Mouse (Mus musculus): Measurements from ENCODE around the gene Plcb1.
A peak's percentile ranks its signal among the peaks of the same experiment; 100 is the strongest.

Plcb1 gene

DNA sequence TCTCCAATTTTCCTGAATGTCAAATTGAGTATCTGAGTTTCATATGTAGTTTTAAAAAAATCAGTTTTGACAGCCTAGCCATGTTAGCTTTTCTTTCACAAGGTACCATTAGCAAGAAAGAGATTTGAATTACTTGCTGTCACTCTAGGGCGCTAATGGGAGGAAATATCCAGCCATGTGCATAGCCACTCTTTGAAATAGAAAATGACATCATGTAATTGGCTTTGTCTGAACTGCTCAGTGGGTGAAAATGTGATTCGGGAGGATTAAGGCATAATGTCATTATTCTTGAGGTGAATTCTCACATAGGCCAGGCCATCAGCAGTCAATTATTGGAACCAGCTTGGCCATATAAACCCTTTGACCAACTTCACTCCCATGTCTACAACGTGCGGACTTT lies 285.5 kb downstream of the Plcb1 start:
- DNase-seq (ENCODE audit: low spot score) = no peak

DNA sequence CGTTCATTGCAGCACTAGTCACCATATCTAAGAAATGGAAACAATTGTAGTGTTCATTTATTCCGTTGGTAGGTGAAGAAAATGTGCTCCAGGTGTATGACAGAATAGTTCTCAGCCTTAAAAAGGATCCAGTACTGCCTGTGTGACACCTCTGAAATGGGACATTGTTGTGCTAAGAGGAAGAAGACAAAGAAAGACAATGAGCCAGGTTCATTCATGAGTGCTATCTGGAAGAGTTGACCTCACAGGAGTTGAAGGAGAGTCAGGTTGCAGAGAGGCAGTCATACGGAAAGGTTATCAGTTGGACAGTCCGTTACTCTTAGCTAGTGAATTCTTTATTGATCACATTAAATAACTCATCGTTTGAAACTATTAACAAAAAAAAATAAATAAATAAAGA lies 286.6 kb downstream of the Plcb1 start:
- no peak for DNase-seq (ENCODE audit: low spot score)

DNA sequence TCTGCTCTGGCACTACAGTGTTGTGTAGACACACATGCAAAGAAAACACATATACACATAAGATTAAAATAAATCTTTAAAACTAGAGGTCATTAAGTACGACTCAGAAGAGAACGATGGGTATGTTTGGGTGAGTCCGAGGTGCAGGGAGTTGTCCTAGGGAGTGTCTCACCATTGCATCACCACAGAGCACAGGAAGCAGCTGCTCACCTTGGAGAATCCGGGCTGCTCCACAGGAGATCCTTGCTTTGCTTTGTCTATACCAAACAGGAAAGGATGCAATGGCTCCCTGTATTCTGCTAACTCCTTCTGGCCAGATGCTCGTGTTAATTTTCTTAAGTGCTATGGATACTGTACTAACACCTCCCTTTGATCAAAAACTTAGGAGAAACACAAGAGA lies 287.1 kb downstream of the Plcb1 start:
- no peak for DNase-seq (ENCODE audit: low spot score)

DNA sequence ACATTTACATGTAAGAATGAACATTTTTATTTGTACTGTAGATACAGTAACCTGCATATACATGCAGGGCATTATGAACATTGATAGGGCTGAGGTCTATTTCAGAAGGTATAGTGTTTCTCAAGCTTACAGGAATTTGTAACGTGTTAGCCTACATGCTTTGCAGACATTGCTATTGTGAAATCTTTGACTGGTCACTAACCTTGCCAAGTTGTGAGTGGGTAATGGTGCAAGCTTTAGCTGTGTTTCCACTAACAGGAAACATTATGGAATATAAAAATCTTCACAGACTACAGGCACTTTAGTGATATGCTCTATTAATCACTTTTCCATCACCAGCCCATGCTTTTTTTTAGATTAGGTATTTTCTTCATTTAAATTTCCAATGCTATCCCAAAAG lies 289.5 kb downstream of the Plcb1 start:
- peak; percentile 14 for DNase-seq (ENCODE audit: low spot score)

DNA sequence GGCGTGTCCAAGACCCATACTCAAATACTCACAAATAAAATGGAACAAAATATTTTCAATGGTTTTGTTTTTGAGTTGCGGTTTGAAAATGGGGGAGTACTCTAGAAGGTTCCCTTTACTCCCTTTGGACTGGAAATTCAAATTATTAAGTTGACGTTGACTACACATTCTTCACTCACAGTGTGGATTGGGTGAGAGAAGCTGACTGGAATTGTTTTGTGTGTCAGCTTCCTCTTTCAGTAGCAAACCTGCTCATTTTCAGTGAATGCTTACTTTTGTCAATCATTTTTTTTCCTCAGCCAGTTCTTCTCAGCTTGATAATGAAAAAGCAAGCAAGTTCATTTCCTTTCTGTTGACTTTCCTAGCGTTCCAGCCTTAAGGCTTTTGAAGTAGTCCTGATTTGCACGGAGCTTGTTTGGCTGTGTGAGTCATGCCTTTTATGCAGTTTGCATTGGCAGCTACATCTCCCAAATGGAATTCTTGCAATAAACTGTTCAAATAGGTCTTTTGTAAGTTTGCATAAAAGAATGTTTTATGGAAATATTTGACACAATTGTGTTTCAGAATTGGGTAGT lies 306.8 kb downstream of the Plcb1 start:
- DNase-seq (ENCODE audit: low spot score) = no peak

DNA sequence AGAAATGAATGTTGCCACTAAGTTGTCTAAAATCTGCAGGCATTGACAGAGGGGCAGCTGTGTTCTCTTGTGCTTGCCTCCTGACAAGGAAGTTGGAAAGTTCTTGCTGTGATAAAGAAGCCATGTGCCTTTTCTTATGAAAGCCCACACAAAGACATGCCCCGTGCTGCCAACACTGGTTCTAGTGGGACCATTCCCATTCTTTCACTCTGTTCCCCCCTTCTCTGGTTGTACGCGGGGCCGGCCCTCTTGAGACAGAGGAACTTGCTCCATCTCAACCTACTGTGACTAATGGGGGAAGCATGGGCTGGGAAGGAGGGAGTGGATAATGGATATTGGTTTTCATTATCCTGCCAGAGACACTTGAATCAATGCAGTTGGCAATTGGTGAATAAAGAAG lies 315.4 kb downstream of the Plcb1 start:
- no peak for DNase-seq (ENCODE audit: low spot score)

DNA sequence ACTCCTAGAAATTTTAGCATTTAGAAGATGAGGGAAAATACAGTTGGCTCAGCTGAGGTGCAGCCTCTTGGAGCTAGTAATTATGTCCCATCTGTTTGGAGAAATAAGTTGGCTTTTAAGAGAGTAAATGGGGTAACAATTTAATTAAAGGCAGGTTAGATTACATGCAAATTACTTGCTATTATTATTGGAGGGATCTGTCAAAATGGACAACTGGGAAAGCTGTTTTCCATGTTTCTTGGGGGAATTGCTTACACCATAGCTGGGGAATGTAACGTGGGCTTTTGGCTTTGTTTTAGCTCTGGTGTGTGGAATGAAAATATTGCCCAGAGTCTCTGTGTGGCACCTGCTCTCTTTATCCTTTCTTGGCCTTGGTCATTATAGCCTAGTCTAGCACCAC lies 316.1 kb downstream of the Plcb1 start:
- no peak for DNase-seq (ENCODE audit: low spot score)

DNA sequence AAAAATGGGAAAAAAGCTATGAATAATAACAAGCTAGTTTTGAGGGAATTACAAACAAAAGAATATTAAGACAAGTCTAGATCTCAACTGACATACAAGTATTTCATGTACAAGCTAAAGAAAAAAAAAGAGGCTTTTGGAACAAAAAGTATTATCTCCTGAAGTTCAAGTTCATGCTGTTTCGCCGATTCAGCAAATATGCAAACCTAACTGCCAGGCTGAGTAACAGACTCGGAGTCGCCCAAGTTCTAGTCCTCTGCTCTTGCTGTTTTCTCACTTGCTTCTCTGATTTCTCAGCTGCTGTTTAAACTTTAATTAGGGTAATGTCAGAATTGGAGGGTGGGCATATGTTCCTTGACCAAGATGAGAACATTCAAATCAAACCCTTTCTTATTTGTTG lies 320.8 kb downstream of the Plcb1 start:
- DNase-seq (ENCODE audit: low spot score) = no peak

DNA sequence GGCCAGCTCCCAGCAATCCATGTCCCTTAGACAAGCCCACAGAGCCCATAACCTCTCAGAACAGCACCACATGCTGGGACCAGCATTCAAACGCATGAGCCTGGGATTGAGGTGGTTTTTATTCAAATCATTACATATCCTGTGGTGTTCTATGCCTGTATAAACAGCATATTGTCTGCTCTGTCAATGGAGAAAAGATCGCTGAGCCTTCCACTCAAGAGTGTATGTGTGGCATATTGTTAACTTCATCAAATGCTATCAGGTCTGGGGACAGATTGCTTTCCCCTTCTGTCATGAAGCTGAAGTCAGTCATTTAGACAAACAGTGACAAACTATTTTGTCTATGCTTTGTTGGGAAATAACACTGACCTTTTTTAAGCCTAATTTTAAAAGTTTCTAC lies 322.7 kb downstream of the Plcb1 start:
- no peak for DNase-seq (ENCODE audit: low spot score)

DNA sequence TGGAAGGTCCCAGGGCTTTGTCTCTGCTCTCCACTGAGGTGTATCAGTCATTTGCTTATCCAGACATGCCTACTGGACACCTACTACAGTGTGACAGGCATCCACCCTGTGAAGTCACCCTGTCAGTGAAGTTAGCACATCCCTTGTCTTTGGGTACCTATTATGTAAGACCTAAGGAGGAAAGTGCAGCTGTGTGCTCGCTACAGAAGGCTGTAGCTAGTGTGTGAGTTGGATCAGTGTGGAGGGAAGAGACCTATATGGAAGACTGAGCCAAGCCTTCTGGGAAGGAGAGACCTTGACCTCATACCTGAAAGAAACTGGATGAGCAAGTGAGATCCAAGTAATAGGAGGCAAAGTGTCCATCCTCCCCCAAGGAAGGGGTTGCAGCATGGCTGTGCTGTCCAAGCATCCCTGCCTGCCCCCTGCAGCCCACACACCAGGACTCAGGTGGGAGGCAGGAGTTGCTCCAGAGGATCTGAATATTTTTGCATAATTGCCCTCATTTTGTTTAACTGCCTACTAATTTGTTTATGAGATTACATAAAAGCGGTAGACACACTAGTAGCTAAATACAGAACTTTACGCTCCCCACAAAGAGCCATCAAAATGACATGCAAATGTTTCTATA lies 328.7 kb downstream of the Plcb1 start:
- DNase-seq (ENCODE audit: low spot score) = no peak

DNA sequence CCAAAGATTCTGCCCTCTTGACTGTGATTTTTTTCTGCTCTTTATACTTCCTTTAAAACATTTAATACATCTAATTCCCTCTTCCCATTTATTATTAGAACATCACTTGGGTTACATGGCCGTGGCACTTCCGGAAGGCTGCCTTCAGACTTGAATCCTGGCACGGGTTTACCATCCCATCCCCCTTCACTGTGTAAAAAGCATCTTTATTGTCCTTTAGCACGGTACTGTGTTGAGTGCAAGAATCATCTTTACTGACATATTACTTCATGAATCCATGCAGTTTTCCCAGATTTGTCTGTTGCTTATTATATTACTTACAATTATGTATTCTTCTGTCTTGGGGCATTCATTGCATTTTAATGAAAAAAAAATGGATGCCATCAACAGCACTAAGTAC lies 337.2 kb downstream of the Plcb1 start:
- DNase-seq (ENCODE audit: low spot score) = no peak

DNA sequence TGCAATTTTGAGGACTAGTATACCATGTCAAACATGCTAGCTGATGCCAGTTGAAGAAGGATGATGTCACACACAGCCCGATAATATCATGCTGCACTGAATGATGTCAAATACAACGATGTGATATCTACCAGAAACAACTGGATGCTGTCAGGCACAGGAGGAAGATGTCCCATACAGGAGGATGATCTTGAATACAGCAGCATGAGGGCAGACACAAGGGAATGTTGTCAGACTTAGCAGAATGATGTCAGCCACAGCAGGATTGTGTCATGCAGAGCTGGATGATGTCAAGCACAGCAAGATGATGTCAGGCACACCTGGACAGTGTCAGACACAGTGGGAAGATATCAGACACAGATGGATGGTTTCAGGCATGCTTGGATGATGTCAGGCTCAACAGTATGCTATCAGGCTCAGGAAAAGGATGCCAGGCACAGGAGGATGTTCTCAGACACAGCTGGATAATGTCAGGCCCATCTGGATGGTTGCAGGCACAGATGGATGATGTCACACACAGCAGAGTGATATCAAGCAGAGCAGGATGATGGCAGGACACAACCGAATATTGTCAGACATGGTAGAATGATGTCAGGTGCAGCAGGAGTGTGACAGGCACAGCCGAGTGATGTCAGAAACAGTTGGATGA lies 338.0 kb downstream of the Plcb1 start:
- no peak for DNase-seq (ENCODE audit: low spot score)

DNA sequence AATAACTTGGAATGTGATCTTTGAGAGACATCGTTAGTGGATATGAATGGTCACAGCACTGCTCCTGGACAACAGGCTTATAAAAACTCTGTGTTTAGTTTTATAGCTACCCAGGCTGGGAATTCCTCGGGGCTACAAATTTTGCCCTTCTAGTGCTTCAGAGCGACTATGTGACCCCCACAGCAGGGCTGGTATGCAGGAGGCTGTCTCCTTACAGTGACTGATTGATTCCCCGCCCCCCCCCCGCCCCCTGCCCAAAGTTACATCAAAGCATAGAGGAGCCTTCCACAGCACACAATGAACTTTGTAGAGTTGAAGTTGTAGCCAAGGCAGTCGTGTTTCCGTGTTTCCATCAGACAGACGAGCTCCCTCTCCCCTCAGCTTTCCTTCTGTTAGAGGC lies 354.7 kb downstream of the Plcb1 start:
- no peak for DNase-seq (ENCODE audit: low spot score)

DNA sequence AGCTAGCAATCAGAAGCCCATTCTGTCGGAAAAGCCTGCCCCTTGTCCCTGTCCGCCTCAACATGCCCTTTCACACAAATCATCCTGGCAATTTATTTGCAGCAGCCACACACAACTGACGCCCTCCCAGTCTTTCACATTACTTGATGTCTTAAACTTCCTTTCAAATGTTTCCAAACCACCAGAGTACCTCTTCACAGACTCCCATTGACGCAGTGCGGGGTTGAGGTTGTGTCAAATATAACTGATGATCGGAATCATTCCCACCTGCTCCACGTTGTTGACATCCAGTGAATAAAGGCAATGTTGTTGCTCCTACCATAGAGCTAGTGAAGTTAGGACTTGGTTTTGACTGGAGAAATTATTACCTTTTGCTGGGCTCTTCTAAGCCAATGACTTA lies 366.4 kb downstream of the Plcb1 start:
- no peak for DNase-seq (ENCODE audit: low spot score)

DNA sequence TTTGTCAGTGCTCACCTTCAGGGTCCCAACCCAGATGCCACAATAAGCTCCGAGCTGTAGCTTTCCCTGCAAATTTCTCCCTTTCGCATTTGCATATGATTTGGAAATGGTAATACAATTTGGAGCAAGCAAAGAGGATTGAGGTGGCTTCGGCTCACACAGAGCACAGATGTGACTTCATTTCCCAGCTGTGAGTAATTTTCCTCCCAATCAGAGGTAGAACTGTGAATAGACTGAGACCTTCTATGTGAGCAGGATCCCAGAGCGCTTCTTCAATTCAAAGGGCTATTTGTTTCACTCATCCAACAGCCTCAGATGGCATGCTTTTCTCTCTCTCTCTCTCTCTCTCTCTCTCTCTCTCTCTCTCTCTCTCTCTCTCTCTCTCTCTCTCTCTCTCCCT lies 367.4 kb downstream of the Plcb1 start:
- DNase-seq (ENCODE audit: low spot score) = no peak

DNA sequence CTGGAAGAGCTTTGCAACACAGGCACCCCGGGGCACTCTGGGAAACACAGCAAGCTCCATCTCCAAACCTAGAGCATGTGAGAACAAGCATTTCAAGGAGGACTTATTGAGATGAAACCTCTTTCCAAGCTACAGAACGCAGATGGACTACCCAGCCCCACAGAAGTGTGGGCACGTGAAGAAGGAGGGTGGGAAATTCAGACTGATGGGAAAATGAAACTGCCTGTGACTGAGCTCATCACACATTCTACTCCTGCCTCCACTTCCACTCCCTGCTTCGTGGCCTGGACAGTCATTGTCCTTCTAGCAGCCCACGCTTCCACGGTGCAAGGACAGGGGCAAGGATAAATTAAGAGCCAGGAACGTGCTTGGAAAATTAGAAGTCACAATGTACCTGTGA lies 370.2 kb downstream of the Plcb1 start:
- DNase-seq (ENCODE audit: low spot score) = no peak

DNA sequence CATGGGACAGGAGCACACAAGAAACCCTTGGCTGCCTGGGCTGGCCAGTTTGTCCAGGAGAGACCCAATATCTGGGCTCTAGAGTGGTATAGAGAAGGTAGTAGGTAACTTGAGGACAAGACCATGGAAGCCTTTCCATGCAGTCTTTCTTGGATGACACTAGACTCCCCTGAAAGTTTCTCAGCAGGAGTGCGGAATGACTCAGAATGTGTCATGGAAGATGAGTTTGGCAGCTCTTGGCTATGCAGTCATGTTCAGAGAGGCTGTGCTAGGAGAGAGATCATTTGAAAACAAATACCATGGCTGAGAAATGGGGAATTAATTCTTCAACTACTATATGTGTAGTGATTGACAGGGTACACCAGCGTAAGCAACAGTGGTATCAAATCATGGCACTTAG lies 372.1 kb downstream of the Plcb1 start:
- DNase-seq (ENCODE audit: low spot score) = no peak

DNA sequence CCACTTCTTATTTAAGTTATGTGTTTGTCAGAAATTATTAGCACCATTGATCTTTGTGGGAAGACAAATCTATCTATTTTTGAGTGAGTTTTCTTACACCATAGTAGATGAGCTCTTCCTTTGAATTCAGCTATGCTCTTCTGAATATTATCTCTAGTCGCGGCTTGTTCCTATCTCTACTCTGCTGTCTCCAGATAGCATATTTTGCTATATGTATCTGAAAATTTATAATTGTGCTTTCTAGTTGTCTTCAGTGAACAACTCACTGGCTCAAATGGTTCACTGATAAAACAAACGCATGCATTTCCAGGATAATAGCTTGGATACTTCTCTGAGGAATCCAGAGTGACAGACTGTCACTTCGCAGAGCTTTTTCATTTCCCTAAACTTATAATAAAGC lies 375.8 kb downstream of the Plcb1 start:
- no peak for DNase-seq (ENCODE audit: low spot score)

DNA sequence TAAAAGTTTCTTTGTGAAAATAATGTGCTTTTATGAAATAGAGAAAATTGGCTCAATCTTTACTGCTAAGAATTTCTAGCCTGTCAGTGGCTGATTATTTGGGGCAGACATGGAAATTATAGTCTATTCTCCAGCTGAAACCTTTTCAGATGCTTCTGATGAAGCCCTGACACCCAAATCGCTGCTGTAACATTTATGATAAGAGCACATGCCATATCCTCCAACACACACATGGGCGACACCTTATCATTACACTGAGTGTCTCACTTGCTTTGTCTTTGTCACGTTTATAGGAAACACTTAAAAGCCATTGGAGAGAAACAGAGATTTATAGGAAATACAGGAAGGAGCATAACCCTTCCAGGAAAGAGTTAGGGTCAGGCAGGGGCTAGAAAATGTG lies 379.6 kb downstream of the Plcb1 start:
- no peak for DNase-seq (ENCODE audit: low spot score)

DNA sequence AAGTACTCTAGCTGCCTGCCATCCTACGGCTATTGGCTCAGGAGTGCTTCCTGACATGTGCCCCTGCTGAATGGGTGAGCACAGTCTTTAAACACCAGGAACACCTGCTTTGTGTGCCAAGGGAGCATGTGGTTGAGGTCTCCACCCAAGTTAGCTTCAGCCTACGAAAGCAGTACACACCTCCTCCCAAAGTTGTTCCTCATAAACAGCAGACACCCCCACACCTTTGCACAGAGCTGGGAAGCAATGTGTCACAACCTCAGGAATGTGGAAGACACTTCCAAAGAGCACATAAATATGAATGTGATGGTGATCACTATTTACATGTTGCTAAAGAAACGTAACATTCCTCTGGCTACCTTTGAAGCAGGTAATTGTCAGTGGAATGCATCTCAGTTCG lies 389.7 kb downstream of the Plcb1 start:
- DNase-seq (ENCODE audit: low spot score) = peak; percentile 14

DNA sequence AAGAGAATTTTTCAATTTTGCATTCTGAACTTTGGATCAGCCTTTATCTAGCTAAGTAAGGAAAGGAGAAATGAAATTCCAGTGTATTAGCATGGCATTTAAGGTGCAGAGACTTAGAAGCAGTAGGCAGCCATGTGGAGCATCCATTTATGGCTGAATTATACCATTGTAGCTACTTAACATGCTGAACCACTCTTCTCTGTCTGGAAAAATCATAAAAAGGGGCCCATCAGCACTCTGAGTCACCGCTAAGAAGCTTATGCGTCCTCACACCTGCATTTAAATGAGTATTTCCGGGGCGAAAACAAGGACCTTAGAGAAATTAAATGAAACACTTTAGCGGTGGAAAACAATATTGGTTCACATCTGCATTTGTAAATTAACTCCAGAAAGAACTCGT lies 401.8 kb downstream of the Plcb1 start:
- DNase-seq (ENCODE audit: low spot score) = no peak

DNA sequence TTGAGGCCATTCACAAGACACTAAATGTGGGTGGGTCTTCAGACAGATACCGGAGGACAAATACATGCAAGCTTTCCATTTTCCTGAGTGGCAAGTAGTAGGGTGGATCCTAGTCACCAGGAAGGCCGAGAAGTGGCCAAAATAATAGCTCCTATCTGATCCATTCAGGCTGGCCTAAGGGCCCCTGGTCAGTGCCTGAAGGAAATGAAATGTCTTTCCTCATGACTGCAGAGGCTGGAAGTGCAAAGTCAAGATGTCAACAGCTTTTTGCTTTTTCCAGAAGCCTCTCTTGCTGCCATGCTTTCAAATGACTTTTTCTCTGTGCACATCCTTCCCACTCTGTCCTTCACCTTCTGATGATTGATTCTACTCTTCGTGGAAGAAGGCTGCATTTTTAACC lies 415.0 kb downstream of the Plcb1 start:
- DNase-seq (ENCODE audit: low spot score) = no peak

DNA sequence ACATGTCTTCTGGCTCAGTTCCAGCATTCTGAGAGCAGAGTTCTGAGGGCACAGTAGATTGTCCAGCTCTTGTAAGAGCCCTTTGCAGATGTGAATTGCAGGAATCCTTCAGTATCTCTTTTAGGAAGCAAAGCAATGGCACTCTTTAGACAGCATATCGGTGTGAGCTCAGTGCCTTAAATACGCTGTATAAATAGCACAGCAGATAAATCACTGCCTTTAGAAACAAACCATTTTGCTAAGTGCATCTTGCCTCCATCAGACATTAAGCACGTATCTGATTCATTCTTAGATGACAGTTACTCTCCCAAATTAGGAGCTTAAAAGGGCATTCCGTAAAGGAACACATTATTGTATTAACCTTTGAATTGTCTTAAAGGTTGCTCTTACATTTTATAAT lies 416.5 kb downstream of the Plcb1 start:
- DNase-seq (ENCODE audit: low spot score) = no peak
